Mouse (Mus musculus): ENCODE data around the gene Cenpb. TPM values are rescaled to one million over a fixed set of nuclear protein-coding genes. Genes with fewer than 3 reads are reported as not detected.
A peak's percentile ranks its signal among the peaks of the same experiment; 100 is the strongest.

Cenpb gene
- polyA plus RNA-seq, 1 experiment: 130 TPM

DNA sequence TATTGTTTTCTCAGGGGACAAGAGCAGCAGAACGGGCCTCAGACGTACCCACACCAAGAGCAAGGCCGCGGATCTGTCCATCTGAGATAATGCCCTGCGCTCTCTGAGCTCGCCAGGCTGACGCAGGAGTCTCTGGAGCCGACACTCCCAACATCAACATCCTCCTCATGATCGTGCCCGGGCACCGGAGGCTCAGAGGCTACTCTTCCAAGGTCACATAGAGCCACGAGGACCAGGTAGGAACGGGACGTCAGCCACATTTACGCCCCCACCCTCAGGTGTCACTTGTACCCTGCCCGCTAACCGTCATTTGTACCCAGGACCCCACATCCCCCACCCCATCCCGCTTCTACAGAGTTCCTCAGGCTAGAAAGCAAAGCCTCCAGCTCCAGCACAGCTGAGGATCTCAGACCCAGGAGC, 20.4 kb downstream of the Cenpb start:
- Histone ChIP-seq H3K27me3 (ENCODE audit: control insufficient read depth, insufficient read depth, insufficient read length) (no peaks in the 10 kb centered on the region), H3K4me2 (ENCODE audit: low read depth) (peak overlapping the region; percentile 75), H3ac (ENCODE audit: control insufficient read depth, insufficient read length) (peak overlapping the region; percentile 20), H3K36me3 (ENCODE audit: control insufficient read depth, insufficient read depth) (no peaks in the 10 kb centered on the region), H3K79me2 (ENCODE audit: control insufficient read depth, insufficient read depth) (peaks cover 11% of the 10 kb centered on the region), H3K4me3 (peak overlapping the region; percentile 59)
- TF ChIP-seq SRF (IDR thresholded peaks at IDR 0.05; ENCODE audit: control insufficient read depth, insufficient read length, low read depth) (no peak), MYOD1 (IDR thresholded peaks at IDR 0.05; ENCODE audit: control insufficient read depth in 1 of 3, insufficient read length in 2 of 3, low read depth in 2 of 3) (no peak), MYOG (IDR thresholded peaks at IDR 0.05; ENCODE audit: control insufficient read depth in 1 of 3, insufficient read depth in 1 of 3, insufficient read length in 2 of 3, low read depth in 2 of 3) (no peak), CEBPB (IDR thresholded peaks at IDR 0.05; ENCODE audit: insufficient read depth, poor library complexity, severe bottlenecking) (no peak), POLR2A (IDR thresholded peaks at IDR 0.05; ENCODE audit: insufficient read length, low read depth) (no peak), TCF3 (IDR thresholded peaks at IDR 0.05; ENCODE audit: insufficient read length, low read depth) (no peak), REST (IDR thresholded peaks at IDR 0.05; ENCODE audit: insufficient read depth, insufficient read length) (no peak), MAX (IDR thresholded peaks at IDR 0.05; ENCODE audit: low read depth) (no peak), TCF12 (IDR thresholded peaks at IDR 0.05; ENCODE audit: insufficient read depth, poor library complexity, severe bottlenecking) (no peak), POLR2AphosphoS2 (IDR thresholded peaks at IDR 0.05; ENCODE audit: insufficient read length, low read depth) (no peak), E2F4 (IDR thresholded peaks at IDR 0.05; ENCODE audit: insufficient read depth) (no peak), USF1 (IDR thresholded peaks at IDR 0.05; ENCODE audit: low read depth) (no peak)

DNA sequence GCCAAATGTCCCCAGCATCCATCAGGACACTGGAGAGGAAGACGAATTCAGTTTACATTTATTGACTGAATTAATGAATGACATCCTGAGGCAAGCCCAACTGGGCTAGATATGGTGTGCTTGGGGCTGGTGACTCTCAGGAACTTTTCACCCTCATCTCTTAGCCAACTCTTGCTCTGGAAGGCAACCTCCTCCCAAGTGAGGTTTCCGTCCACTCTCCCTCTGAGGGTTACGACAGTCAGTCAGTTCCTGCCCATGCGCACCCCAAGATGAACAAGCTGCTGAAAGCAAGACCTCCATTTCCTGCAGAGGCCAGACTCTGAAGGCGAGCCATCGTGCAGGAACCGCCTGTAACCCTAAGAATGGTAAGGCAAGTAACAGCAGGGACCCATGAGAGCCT, 22.9 kb downstream of the Cenpb start:
- H3K4me3 ChIP-seq: no peak overlapping the region
- H3K36me3 ChIP-seq (ENCODE audit: control insufficient read depth, insufficient read depth): no peaks in the 10 kb centered on the region
- H3K79me2 ChIP-seq (ENCODE audit: control insufficient read depth, insufficient read depth): peaks cover 11% of the 10 kb centered on the region
- TF ChIP-seq MAX (IDR thresholded peaks at IDR 0.05; ENCODE audit: low read depth) (no peak), POLR2AphosphoS2 (IDR thresholded peaks at IDR 0.05; ENCODE audit: insufficient read length, low read depth) (no peak), REST (IDR thresholded peaks at IDR 0.05; ENCODE audit: insufficient read depth, insufficient read length) (no peak), E2F4 (IDR thresholded peaks at IDR 0.05; ENCODE audit: insufficient read depth) (no peak), MYOG (IDR thresholded peaks at IDR 0.05; ENCODE audit: control insufficient read depth in 1 of 3, insufficient read depth in 1 of 3, insufficient read length in 2 of 3, low read depth in 2 of 3) (no peak), TCF12 (IDR thresholded peaks at IDR 0.05; ENCODE audit: insufficient read depth, poor library complexity, severe bottlenecking) (no peak)
- no peak overlapping the region for H3ac ChIP-seq (ENCODE audit: control insufficient read depth, insufficient read length)
- no peak overlapping the region for H3K4me2 ChIP-seq (ENCODE audit: low read depth)
- no peaks in the 10 kb centered on the region for H3K27me3 ChIP-seq (ENCODE audit: control insufficient read depth, insufficient read depth, insufficient read length)

DNA sequence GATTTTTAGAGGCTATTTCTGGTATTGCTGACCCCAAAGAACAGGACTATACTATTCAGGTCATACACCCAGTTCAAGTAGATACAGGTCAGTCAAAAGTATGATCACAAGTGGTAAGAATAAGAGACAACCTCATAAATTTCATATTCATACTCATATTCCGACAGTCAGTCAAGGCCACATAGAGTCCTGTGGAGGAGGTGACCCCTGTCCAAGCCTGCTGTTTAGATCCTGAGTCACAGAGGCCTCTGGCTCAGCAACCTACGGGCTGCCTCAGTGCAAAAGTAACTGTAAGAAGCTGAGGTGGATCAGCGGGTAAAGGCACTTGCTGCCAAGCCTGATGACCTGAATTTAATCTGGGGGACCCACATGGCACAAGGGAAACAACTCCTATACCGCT, 25.8 kb downstream of the Cenpb start:
- Histone ChIP-seq H3K4me3 (no peak overlapping the region), H3K4me2 (ENCODE audit: low read depth) (no peak overlapping the region), H3K27me3 (ENCODE audit: control insufficient read depth, insufficient read depth, insufficient read length) (no peaks in the 10 kb centered on the region), H3K36me3 (ENCODE audit: control insufficient read depth, insufficient read depth) (peaks cover 14% of the 10 kb centered on the region), H3K79me2 (ENCODE audit: control insufficient read depth, insufficient read depth) (peaks cover 6% of the 10 kb centered on the region), H3ac (ENCODE audit: control insufficient read depth, insufficient read length) (no peak overlapping the region)
- no peak for TF ChIP-seq TCF12 (IDR thresholded peaks at IDR 0.05; ENCODE audit: insufficient read depth, poor library complexity, severe bottlenecking)
- TF ChIP-seq USF1 (IDR thresholded peaks at IDR 0.05; ENCODE audit: low read depth): no peak
- no peak for TF ChIP-seq E2F4 (IDR thresholded peaks at IDR 0.05; ENCODE audit: insufficient read depth)
- TF ChIP-seq MAX (IDR thresholded peaks at IDR 0.05; ENCODE audit: low read depth): no peak
- no peak for TF ChIP-seq REST (IDR thresholded peaks at IDR 0.05; ENCODE audit: insufficient read depth, insufficient read length)
- no peak for TF ChIP-seq SRF (IDR thresholded peaks at IDR 0.05; ENCODE audit: control insufficient read depth, insufficient read length, low read depth)
- no peak for TF ChIP-seq MYOD1 (IDR thresholded peaks at IDR 0.05; ENCODE audit: control insufficient read depth in 1 of 3, insufficient read length in 2 of 3, low read depth in 2 of 3)
- TF ChIP-seq POLR2AphosphoS2 (IDR thresholded peaks at IDR 0.05; ENCODE audit: insufficient read length, low read depth): no peak
- no peak for TF ChIP-seq POLR2A (IDR thresholded peaks at IDR 0.05; ENCODE audit: insufficient read length, low read depth)
- TF ChIP-seq TCF3 (IDR thresholded peaks at IDR 0.05; ENCODE audit: insufficient read length, low read depth): no peak
- TF ChIP-seq CEBPB (IDR thresholded peaks at IDR 0.05; ENCODE audit: insufficient read depth, poor library complexity, severe bottlenecking): no peak
- TF ChIP-seq MYOG (IDR thresholded peaks at IDR 0.05; ENCODE audit: control insufficient read depth in 1 of 3, insufficient read depth in 1 of 3, insufficient read length in 2 of 3, low read depth in 2 of 3): no peak

DNA sequence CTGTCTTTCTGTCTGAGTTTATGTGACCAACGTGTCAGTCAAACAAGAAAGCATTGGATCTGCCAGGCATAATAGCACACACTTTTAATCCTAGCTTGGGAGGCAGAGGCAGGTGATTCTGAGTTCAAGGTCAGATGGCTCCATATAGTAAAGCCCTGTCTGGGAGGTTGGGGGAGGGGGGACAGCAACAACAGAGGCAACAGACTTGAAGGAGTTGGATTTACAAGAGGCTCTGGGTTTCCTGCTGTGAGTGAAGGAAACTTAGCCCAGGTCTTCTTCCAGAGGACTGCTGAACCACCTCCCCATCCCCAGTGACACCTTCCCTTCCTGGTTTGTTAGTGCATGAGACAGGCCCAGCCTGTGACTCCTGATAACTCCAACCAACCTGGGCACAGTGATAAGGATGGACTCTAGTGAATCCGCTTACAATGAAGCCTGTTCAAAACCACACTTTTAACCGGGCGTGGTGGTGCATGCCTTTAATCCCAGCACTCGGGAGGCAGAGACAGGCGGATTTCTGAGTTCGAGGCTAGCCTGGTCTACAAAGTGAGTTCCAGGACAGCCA, 27.6 kb downstream of the Cenpb start:
- Histone ChIP-seq H3K4me3 (no peak overlapping the region), H3ac (ENCODE audit: control insufficient read depth, insufficient read length) (no peak overlapping the region), H3K27me3 (ENCODE audit: control insufficient read depth, insufficient read depth, insufficient read length) (no peaks in the 10 kb centered on the region), H3K4me2 (ENCODE audit: low read depth) (no peak overlapping the region), H3K36me3 (ENCODE audit: control insufficient read depth, insufficient read depth) (peaks cover 28% of the 10 kb centered on the region), H3K79me2 (ENCODE audit: control insufficient read depth, insufficient read depth) (no peaks in the 10 kb centered on the region)
- TF ChIP-seq TCF3 (IDR thresholded peaks at IDR 0.05; ENCODE audit: insufficient read length, low read depth) (no peak), CEBPB (IDR thresholded peaks at IDR 0.05; ENCODE audit: insufficient read depth, poor library complexity, severe bottlenecking) (no peak)

DNA sequence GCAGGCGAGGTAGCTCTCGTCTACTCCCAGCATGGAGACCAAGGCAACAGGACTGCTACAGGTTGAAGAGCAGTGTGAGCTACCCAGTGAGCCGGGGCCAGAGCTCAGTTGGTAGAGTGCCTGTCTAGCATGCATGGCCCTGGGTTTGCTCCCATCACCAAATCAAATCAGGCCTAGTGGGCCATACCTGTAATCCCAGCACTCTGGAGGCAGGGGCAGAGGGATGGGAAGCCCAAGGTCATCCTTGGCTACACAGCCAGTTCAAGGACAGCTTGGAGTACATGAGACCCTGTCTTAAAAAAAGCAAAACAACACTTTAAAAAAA, 30.7 kb downstream of the Cenpb start:
- no peak overlapping the region for H3ac ChIP-seq (ENCODE audit: control insufficient read depth, insufficient read length)
- H3K4me2 ChIP-seq (ENCODE audit: low read depth): no peak overlapping the region
- no peaks in the 10 kb centered on the region for H3K79me2 ChIP-seq (ENCODE audit: control insufficient read depth, insufficient read depth)
- TF ChIP-seq MYOD1 (IDR thresholded peaks at IDR 0.05; ENCODE audit: control insufficient read depth in 1 of 3, insufficient read length in 2 of 3, low read depth in 2 of 3): no peak
- no peak for TF ChIP-seq SRF (IDR thresholded peaks at IDR 0.05; ENCODE audit: control insufficient read depth, insufficient read length, low read depth)
- TF ChIP-seq CEBPB (IDR thresholded peaks at IDR 0.05; ENCODE audit: insufficient read depth, poor library complexity, severe bottlenecking): no peak
- no peak for TF ChIP-seq USF1 (IDR thresholded peaks at IDR 0.05; ENCODE audit: low read depth)
- TF ChIP-seq MAX (IDR thresholded peaks at IDR 0.05; ENCODE audit: low read depth): no peak
- TF ChIP-seq POLR2AphosphoS2 (IDR thresholded peaks at IDR 0.05; ENCODE audit: insufficient read length, low read depth): no peak
- H3K27me3 ChIP-seq (ENCODE audit: control insufficient read depth, insufficient read depth, insufficient read length): no peaks in the 10 kb centered on the region
- no peak overlapping the region for H3K4me3 ChIP-seq
- H3K36me3 ChIP-seq (ENCODE audit: control insufficient read depth, insufficient read depth): peaks cover 37% of the 10 kb centered on the region

All from myocyte (in vitro differentiated cells).